Mouse (Mus musculus) layer of hippocampus, postnatal 14 days (tissue): ENCODE measurements around the gene Mup9. TPM values are rescaled to one million over a fixed set of nuclear protein-coding genes. Genes with fewer than 3 reads are reported as not detected.
"Not testable (repeated sequence)": the region's sequence is repeated elsewhere in the genome, so short reads cannot be mapped to it uniquely, and the experiment has no call there.

Source experiments
- DNase-seq, 2 experiments: peaks; one replicate each; pipeline ENCODE4 v3.0.0; 2021 to 2022; ENCODE audit warnings: low spot score in 2 of 2, mixed read lengths in 1 of 2
- long read RNA-seq, 2 experiments: library from polyadenylated mRNA; stranded (forward); transcript quantifications; one replicate each; pipeline ENCODE4 v2.0.0; 2021
- total RNA-seq, 2 experiments: library from RNA; stranded (reverse); gene quantifications; 2 replicates each; pipeline ENCODE4 v1.2.3; 2021

Gene Mup9
- total RNA-seq, result not detected
- long read RNA-seq, experiment 1, result 0 reads
- long read RNA-seq, experiment 2, result 0 reads

- not testable (repeated sequence) for DNase-seq
Measured at GRCm38 (mm10) chr4:60421852-60422251, at the start of gene Mup9. Mup9 (minus strand) TSS chr4:60421952.

Other genes with a start within 250 kb of the Mup9 start
- gene Mup8, start 199.4 kb downstream of the Mup9 start, total RNA-seq, result not detected
- gene Mup1, start 80.0 kb upstream of the Mup9 start, total RNA-seq, result not detected
- not detected for gene Mup10, start 160.2 kb upstream of the Mup9 start, total RNA-seq
- gene Mup11, start 240.5 kb upstream of the Mup9 start, total RNA-seq, result not detected